Mouse (Mus musculus): Measurements from ENCODE around the gene Map2k4.

- no peak for TF ChIP-seq CTCF (IDR thresholded peaks at IDR 0.05; ENCODE audit: borderline replicate concordance, control insufficient read depth, extremely low read depth, insufficient read depth, low read length, poor library complexity)
- no peak for TF ChIP-seq POLR2A (IDR thresholded peaks at IDR 0.05; ENCODE audit: control insufficient read depth, extremely low read depth, insufficient read depth, low read length, poor library complexity)
Observed at GRCm38 (mm10) chr11:65779066-65779465, 9.0 kb downstream of the Map2k4 start.

Data from thymus, adult 2 months (tissue).